Mouse (Mus musculus) cerebellum, adult (tissue): ENCODE data around the gene Ttc39a.
"Not testable (repeated sequence)": the region's sequence is repeated elsewhere in the genome, so short reads cannot be mapped to it uniquely, and the experiment has no call there.

Experiments
- ATAC-seq: cut with Nextera tagmentation; 2 replicates; pipeline ENCODE4 v1.9.2; 2017; ENCODE audit warnings: mild to moderate bottlenecking, moderate library complexity, mixed read lengths; ENCODE audit not compliant: insufficient number of reproducible peaks, low FRiP score, low TSS enrichment

Gene Ttc39a

DNA sequence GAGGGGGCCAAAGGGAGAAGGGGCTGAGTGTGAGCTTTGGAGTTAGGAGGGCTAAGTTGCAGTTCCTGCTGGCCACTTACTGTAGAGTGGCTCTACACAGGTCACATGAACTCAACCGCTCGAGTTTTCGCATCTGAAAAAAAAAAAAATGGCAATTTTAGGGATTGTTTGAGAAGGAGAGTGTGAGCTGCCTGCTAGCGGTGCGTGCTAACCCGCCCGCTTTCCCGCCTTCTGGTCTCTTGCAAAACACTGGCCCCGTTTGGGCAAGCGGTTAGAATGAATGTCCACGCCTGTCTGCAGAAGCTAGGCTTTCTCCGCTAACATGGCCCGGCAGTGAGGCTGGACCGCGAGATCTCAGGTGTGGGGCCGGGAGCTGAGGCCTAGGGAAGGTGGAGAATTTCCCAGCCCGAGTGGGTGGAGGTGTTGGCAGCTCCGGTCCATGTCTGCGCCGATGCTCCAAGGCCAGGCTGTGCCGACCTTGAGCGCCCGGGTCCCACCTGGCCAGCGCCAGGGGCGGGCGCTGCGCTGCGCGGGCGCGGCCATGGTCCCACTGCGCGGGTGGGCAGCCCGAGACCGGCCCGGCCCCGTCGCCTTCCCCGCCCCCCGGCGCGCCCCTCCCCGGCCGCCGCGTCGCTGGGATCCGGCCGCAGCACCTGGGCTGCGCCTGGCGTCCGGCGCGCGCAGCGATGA lies at the start of gene Ttc39a:
TSS of gene Ttc39a (plus strand) at position 138 of the 690 bp plus-strand sequence.
- peak; percentile 79 for ATAC-seq

GRCm38 (mm10) chr4:109378107-109378506 lies 28.3 kb upstream of the Ttc39a start:
- ATAC-seq = no peak

- 0 out of 2 replicates have a peak, but pooled peaks have one; percentile 31 for ATAC-seq
Observed at GRCm38 (mm10) chr4:109382457-109382856, 24.0 kb upstream of the Ttc39a start.

DNA sequence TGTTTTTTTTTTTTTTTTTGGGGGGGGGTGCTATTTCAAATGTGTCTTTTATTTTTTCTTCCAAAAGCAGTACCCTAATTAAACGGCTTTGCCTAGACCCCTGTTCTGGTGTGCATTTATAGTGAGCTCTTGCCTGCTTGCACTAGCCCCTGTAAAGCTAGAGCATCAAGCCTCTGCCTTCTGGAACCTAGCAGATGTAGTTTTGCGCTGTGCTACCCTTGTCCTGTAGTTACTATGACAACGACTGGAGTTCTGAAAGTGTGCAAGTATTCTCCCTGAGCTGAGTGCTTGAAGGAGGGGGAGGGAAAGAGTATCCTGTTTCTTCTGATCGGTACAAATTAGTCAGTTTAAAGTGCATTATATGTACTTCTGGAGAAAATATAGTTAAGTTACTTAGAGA lies 20.8 kb upstream of the Ttc39a start:
- ATAC-seq = no peak

DNA sequence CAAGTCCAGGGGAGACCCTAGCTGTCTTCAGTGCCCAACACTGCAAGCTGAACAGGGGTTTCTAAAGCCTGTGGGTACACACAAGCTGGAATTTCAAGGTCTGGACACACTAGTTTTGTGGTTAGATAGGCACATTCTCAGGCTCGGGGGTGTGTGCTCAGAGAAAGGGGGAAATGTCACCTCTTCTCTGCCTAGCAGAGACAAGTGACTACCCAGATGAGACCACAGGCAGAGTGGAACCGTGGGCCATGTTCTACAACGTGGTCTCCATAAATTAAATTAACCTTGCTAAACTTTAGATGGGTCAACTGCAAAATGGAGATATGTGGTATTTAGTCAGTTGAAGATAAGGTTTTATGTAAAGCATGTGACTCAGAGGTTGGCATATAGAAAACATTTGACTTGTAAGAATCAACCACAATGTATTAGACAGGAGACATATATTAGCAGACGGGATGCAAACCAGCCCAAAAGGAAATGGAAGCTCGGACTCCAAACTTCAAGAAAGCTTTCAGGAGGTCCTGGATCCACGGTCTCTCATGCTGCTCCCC lies 13.1 kb upstream of the Ttc39a start:
- ATAC-seq = no peak

DNA sequence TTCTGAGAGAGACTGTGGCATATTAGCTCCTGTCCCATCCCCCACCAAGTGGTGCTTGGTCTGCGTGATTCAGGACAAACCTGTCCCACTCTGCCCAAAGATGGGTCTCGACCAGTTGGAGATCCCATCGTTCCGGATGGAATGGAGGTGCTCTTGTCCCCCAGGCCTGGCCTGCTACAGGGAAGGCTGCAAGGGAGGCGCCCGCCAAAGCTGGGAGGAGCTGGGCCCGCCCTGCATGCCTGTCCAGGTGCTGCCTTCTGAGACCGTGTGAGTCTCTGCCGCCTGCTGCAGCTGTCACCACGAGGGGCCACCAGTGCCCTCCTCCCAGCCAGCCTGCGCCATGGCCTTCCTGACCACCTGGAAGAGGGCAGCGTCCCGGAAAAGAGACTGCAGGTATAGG lies 12.5 kb upstream of the Ttc39a start:
- no peak for ATAC-seq

DNA sequence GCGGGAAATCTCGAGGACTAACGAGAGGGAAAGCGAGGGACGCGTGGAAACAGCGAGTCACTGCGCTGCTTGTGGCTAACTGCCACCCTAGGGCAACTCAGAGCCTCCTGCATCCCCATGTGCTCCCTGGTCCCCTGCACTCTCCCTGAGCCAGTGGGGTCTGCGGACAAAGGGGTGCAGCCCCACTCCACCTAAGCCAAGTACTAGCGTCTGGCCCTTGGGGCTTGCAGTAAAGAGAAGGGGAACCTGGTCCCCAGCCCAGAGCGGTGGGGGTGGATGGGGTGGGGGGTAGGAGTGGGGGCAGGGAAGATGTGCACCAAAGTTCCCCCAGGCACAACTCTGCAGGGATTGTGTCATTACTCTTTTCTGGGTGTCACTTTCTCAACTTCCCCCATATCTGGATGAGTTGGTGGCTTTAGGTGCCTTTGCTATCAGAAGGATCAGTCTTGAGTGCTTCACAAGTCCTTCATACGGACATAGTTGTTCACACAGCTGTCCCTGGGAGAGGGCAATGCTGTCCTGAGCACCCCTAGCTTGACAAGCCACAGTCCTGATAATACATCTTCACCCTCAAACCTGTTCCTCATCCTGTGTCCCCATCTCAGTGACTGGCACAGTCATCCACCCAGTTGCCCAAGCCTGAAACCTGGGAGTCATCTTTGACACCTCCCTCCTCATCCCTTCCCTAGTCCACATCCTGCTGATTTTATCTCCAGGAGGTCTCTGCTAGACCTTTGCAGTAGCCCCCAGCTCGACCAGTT lies 11.9 kb upstream of the Ttc39a start:
- ATAC-seq = no peak

- ATAC-seq = no peak
Observed at GRCm38 (mm10) chr4:109400366-109400980, 6.0 kb upstream of the Ttc39a start.

DNA sequence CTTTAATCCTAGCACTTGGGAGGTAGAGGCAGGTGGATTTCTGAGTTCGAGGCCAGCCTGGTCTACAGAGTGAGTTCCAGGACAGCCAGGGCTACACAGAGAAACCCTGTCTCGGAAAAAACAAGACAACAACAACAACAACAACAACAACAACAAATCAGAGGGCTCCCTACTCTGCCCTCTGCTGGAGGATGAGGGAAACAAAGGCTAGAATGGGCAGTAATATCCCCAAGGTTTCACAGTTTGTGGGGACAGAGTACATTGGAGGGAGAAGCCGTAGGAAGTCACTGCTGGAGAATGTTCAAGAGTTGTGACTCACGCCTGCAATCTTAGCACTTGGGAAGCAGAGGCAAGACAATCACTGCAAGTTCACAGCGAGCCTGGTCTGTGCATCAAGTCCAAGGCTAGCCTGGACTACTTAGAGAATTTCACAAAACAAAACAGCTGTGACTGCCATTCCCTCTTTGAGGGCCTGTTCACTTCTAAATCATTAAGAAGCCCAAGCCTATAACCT lies 5.2 kb upstream of the Ttc39a start:
- no peak for ATAC-seq

GRCm38 (mm10) chr4:109404908-109405307 lies 1.5 kb upstream of the Ttc39a start:
- ATAC-seq = not testable (repeated sequence)

DNA sequence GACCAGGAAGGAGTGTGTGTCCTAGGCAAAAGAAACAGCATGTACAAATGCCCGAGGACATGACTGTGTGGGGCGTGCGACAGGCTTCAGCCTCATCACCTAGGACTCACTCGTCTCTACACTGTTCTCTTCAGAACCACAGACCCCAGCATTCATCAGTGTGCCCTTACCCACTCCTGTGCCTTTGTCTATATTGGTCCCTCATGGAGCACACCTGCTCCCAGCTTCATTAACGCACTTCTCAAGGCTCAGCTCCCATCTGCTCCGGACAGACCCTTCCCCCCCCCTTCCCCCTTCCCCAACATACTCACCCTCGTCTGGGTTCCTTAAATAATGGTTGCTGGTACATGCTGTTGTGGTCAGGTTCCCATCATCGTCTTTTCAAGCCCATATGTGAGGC lies 1.0 kb upstream of the Ttc39a start:
- ATAC-seq = no peak

DNA sequence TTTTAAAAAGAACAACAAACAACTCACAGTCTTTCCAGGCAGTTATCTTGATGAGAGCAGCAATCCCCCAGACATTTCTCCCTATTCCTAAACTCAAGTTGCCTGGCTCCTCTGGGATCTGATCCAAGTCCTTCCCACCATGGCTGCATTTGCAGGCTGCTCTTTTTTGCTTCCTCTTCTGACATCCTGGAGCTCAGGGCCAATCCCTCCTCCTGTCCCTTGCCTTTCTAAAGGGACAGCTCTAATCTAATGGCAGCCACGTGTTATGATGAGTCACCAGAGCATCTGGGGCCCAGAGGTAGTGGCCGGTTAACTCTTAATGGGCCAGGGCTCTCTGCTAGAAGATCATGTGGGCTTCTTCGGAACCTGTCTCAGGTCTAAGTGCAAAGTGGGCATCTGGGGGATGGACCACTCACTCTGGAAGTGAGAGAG lies 353 bp upstream of the Ttc39a start:
- peak; percentile 38; the same call in 1 of the 2 replicates for ATAC-seq

DNA sequence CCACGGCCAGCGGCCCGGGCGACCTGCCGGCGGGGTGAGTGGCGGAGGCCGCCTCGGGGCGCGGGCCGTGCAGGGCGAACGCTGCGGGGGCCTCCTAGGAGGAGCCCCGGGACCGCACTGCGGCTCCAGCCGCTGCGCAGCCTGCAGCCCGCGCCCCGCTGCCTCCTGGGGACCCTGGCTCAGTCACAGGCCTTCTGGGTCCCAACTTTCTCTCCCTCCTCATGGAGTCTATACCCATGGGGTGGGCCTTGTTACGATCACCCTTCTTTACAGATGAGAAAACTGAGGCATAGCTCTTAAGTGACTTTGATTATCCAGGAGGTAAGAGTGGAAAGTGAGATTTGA lies 725 bp downstream of the Ttc39a start:
- no peak for ATAC-seq

GRCm38 (mm10) chr4:109407701-109408485 lies 1.5 kb downstream of the Ttc39a start:
- peak; percentile 3; the same call in 1 of the 2 replicates for ATAC-seq

- ATAC-seq = no peak
Observed at GRCm38 (mm10) chr4:109410681-109411376, 4.4 kb downstream of the Ttc39a start.

- ATAC-seq = no peak
Observed at GRCm38 (mm10) chr4:109411377-109411967, 5.0 kb downstream of the Ttc39a start.

DNA sequence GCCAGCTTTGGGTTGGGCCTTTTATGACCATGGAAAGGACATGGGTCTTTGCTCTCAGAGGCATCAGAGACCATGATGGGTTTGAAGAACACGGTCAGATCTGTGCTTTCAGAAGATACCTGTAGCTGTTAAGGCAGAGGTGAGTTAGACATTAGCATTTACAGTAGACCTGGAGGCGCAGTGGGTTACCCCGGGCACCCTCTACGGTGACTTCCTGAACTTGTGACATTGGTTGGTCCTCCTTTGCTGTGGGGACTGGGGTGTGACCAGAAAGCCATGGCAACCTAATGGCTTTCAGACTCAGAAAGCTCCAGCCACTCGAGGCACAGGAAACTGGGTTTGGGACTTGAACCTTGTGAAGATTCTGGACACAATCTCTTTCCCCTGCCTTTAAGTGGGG lies 5.8 kb downstream of the Ttc39a start:
- no peak for ATAC-seq

DNA sequence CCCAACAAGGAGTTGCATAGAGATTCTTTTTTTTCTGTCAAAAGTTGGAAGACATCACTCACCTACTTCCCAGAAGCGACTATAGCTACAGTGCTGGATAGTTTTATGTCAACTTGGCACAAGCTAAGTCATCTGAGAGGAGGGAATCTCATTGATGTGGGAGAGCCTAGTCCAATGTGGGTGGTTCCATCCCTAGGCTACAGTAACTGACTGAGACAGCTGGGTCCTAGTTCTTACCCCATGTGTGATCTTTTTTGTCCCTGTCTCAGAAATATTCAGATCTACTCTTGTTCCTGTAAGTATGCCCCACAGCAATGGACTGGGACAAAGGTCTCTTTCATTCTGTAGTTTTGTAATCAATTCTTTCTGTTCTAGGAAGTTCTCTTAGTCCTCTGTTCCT lies 11.6 kb downstream of the Ttc39a start:
- no peak for ATAC-seq

GRCm38 (mm10) chr4:109419017-109419416 lies 12.6 kb downstream of the Ttc39a start:
- no peak for ATAC-seq
